Mouse (Mus musculus) heart, embryonic 13.5 days (tissue): Measurements from ENCODE around the gene RPS10-NUDT3. TPM values are rescaled to one million over a fixed set of nuclear protein-coding genes. Genes with fewer than 3 reads are reported as not detected.
A peak's percentile ranks its signal among the peaks of the same experiment; 100 is the strongest.

Experiments
- ATAC-seq: fragments of 200-750 bp; cut with Nextera tagmentation; 2 replicates; pipeline ENCODE4 v1.8.0; 2017; ENCODE audit warnings: moderate TSS enrichment; ENCODE audit not compliant: insufficient number of reproducible peaks, low FRiP score, low TSS enrichment; ENCODE audit errors: extremely low read depth
- H3K27ac ChIP-seq: fragments of 300-500 bp; sonication (generic); replicated peaks from 2 replicates; pipeline ENCODE4 v1.5.1; 2015; ENCODE audit warnings: moderate library complexity, mild to moderate bottlenecking, inconsistent platforms
- H3K27me3 ChIP-seq: fragments of 300-500 bp; sonication (generic); replicated peaks from 2 replicates; pipeline ENCODE4 v1.6.1; 2015; ENCODE audit warnings: mild to moderate bottlenecking, inconsistent platforms
- H3K36me3 ChIP-seq: fragments of 300-500 bp; sonication (generic); 2 replicates; pipeline ENCODE4 v1.6.1; 2015; ENCODE audit warnings: mild to moderate bottlenecking, inconsistent platforms
- H3K4me1 ChIP-seq: fragments of 300-500 bp; sonication (generic); 2 replicates; pipeline ENCODE4 v1.6.1; 2015; ENCODE audit warnings: inconsistent platforms
- H3K4me2 ChIP-seq: fragments of 300-500 bp; sonication (generic); 2 replicates; pipeline ENCODE4 v1.6.1; 2015; ENCODE audit warnings: inconsistent platforms, mild to moderate bottlenecking, moderate library complexity
- H3K4me3 ChIP-seq: fragments of 300-500 bp; sonication (generic); 2 replicates; pipeline ENCODE4 v1.5.1; 2015; ENCODE audit warnings: moderate library complexity, mild to moderate bottlenecking, inconsistent platforms
- H3K9ac ChIP-seq: fragments of 300-500 bp; sonication (generic); 2 replicates; pipeline ENCODE4 v1.6.1; 2015; ENCODE audit warnings: inconsistent platforms, mild to moderate bottlenecking, moderate library complexity
- H3K9me3 ChIP-seq: fragments of 300-500 bp; sonication (generic); 2 replicates; pipeline ENCODE4 v1.6.1; 2016; ENCODE audit warnings: inconsistent platforms
- WGBS: fragments of 180-500 bp; shearing (Covaris S2); methylation state at CpG from one replicate; pipeline ENCODE4 v1.1.7; 2015; ENCODE audit warnings: mixed read lengths; 5-methylcytosine and 5-hydroxymethylcytosine counted together
- polyA plus RNA-seq: library from polyadenylated mRNA; unstranded; fragments of >200 nt; fragmentation: Nextera tagmentation; extraction: Ambion mirVana; gene quantifications from 2 replicates; pipeline ENCODE4 v1.2.1, GENCODE M21; 2015

RPS10-NUDT3 gene
- polyA plus RNA-seq = not detected in 2 replicates

DNA sequence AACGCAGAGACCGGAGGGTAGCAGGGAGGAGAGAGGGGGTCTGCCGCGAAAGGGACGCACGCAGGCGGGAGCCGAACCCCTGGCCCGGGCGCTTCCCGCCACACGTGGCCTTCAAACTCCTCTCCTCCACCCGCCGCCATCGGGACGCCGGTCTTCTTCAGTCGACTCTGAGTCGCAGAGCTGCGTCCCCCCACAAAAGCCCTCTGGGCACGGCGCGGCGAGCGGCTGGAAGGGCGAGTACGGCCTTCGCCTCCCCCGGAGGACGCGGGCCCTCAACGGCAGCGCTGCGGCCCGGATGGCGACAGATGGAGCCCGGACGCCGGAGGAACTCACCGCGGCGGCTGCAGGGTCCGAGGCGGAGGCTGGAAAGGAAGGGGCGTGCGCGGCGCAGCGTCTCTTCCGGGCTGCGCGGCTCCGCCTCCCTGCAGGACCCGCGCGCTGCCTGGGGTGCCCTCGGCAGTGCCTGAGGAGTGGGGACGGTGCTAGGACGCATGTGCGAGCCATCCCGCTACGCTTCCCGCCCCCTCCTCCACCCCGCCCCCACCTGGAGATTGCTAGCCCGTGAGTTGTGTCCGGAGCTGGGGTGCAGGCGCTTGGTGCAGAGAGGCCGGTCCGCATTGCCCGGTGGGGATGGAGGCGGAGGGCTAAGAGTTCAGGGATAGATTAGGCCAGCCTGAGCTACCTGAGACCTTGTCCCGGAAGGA lies at the start of gene RPS10-NUDT3:
RPS10-NUDT3 (minus strand) TSS at position 352 of the 704 bp plus-strand sequence.
- H3K4me1 ChIP-seq = peaks cover 52% of the 10 kb centered on the region
- peak within 1 kb of the TSS; percentile 87 for H3K27ac ChIP-seq
- peak; percentile 93 for ATAC-seq
- H3K4me2 ChIP-seq = peak within 1 kb of the TSS; percentile 93
- peak within 1 kb of the TSS; percentile 98 for H3K9ac ChIP-seq
- WGBS = under 1% methylated on average over 64 of the region's 72 CpGs
- no peaks in the 10 kb centered on the region for H3K27me3 ChIP-seq
- peaks cover 41% of the 10 kb centered on the region for H3K36me3 ChIP-seq
- H3K9me3 ChIP-seq = no peaks in the 10 kb centered on the region
- H3K4me3 ChIP-seq = peak within 1 kb of the TSS; percentile 98

DNA sequence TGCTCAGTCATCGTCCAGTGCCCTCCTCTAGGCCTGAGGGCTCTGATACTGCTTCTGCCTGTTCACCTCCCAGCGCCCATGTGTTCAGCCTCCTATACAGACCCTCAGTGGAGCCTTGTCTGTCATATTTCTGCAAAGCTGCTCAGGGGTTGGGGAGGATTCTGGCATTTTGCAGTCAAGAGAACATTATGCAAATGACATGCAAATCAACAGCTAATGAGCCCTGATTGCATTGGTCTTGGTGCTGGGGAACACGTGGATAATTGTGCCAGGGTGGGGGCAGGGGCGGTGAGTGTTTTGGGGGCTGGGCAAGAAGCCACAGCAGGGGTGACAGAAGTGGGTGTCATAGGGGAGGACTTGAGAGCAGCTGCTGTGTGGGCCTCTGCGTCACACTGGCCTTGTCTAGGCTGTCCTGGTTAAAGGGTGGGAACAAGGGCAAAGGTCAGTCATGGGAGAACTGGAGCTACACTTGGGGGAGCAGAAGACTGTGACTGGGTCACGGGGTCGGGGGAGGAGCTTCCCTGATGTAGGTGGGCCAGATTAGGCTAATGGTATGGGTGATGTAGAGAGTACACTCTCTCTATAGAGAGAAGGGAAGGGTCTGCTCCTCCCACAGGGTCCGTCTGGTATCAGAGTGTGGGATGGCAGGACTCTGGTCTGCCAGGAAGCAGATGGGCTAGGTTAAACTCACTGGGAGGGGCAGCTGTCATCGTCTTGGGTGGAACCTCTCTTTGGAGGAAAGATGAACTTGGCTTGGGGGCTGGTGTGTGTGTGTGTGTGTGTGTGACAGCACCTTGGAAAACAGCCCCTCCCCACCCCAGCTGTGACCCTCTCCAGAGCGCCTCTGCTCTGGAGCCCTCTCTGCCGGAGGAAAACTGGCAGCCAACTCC lies 44.1 kb upstream of the RPS10-NUDT3 start:
- no peak overlapping the region for H3K4me2 ChIP-seq
- 43% methylated on average over 11 of the region's 11 CpGs for WGBS
- no peak for ATAC-seq
- H3K4me1 ChIP-seq = peaks cover 10% of the 10 kb centered on the region; the same call in 1 of the 2 replicates
- H3K36me3 ChIP-seq = no peaks in the 10 kb centered on the region
- no peaks in the 10 kb centered on the region for H3K9me3 ChIP-seq
- H3K9ac ChIP-seq = no peak overlapping the region
- no peak overlapping the region for H3K27ac ChIP-seq
- H3K27me3 ChIP-seq = peaks cover 21% of the 10 kb centered on the region
- H3K4me3 ChIP-seq = no peak overlapping the region

DNA sequence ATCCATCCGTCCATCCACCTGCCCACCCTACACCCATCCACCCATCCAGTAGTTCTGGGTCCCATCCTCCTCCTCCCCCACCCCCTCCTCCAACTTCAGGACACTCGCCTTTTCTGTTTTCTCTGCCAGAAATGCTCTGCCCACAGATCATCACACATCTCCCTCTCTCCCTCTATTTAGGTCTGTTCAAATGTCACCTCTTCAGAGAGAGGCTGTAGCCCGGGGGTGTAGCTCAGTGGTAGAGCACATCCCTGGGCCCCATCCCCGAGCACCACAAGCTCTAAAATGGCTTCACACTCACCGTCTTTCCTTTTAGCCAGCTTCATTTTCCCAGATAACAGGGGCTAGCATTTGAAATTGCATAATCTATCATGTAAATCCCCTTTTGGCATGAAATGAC lies 42.7 kb upstream of the RPS10-NUDT3 start:
- Histone ChIP-seq H3K4me3 (no peak overlapping the region), H3K4me2 (no peak overlapping the region), H3K4me1 (peaks cover 10% of the 10 kb centered on the region; the same call in 1 of the 2 replicates), H3K27ac (no peak overlapping the region), H3K9ac (no peak overlapping the region), H3K36me3 (no peaks in the 10 kb centered on the region), H3K27me3 (peaks cover 7% of the 10 kb centered on the region), H3K9me3 (no peaks in the 10 kb centered on the region)
- WGBS = 78% methylated on average over 5 of the region's 5 CpGs
- no peak for ATAC-seq

DNA sequence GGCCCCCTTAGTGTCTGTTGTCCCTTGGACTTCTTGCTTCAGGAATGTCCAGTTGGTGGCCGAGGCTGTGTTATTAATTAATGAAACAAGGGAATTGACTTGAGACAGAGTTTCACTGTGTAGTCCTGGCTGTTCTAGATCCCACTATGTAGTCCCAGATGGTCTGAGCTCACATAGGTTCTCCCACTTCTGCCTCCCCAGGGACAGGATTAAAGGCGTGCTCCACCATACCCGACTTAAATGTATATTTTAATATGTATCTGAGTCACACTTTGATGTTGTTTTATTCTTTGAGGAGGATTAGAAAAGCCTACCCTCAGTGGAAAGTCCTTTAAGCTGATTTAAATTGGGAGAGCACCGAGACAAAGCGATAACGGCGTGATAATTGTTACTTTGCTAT lies 41.2 kb upstream of the RPS10-NUDT3 start:
- Histone ChIP-seq H3K4me3 (no peak overlapping the region), H3K27me3 (no peaks in the 10 kb centered on the region), H3K9me3 (no peaks in the 10 kb centered on the region), H3K36me3 (no peaks in the 10 kb centered on the region), H3K27ac (no peak overlapping the region), H3K4me1 (peaks cover 10% of the 10 kb centered on the region; the same call in 1 of the 2 replicates), H3K9ac (no peak overlapping the region), H3K4me2 (no peak overlapping the region)
- 38% methylated on average over 7 of the region's 7 CpGs for WGBS
- no peak for ATAC-seq

DNA sequence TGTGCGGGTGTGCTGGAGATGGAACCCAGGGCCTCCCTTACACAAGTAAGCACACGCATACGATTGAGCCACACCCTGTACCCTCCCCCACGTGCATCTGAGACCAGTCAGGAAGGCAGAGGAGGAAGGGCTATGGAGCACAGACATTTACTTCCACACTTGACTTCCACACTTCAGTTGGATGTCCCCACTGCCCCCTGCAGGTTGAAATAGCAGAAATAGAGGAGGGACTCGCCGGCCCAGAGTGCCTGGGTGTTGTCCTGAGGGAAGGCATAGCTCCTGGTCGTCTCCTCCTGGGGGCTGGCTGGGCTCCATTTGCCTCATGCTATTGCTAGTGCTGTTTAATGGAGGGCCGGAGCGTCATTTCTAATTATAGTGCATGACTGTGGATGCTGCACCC lies 40.4 kb upstream of the RPS10-NUDT3 start:
- 49% methylated on average over 9 of the region's 9 CpGs for WGBS
- Histone ChIP-seq H3K36me3 (no peaks in the 10 kb centered on the region), H3K4me2 (no peak overlapping the region), H3K4me3 (no peak overlapping the region), H3K27me3 (no peaks in the 10 kb centered on the region), H3K9ac (no peak overlapping the region), H3K9me3 (no peaks in the 10 kb centered on the region), H3K4me1 (peaks cover 10% of the 10 kb centered on the region; the same call in 1 of the 2 replicates), H3K27ac (no peak overlapping the region)
- no peak for ATAC-seq

DNA sequence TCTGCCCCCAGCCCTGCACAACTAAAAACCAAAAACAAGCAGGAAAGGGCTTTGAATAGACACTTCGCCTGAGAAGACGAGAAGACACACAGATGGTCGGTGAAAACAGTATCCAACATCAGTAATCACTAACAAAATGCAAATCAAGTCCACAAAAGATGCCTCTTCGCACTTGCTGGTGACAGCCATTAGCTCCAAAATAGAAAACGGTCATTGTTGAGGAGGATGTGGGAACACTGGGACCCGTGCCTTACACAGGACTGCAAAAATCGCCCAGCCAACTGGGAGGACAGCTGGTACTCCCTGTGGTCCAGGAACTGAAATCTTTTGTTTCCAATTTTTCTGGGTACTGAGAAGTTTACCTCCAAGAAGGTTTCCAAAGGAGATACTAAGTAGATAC lies 38.9 kb upstream of the RPS10-NUDT3 start:
- WGBS = 82% methylated on average over 7 of the region's 7 CpGs
- no peaks in the 10 kb centered on the region for H3K36me3 ChIP-seq
- no peaks in the 10 kb centered on the region for H3K27me3 ChIP-seq
- H3K4me3 ChIP-seq = no peak overlapping the region
- H3K27ac ChIP-seq = no peak overlapping the region
- H3K9me3 ChIP-seq = no peaks in the 10 kb centered on the region
- H3K4me2 ChIP-seq = no peak overlapping the region
- no peak for ATAC-seq
- no peak overlapping the region for H3K9ac ChIP-seq
- 0 out of 2 replicates have a peak, but pooled peaks cover 4% of the 10 kb centered on the region for H3K4me1 ChIP-seq

DNA sequence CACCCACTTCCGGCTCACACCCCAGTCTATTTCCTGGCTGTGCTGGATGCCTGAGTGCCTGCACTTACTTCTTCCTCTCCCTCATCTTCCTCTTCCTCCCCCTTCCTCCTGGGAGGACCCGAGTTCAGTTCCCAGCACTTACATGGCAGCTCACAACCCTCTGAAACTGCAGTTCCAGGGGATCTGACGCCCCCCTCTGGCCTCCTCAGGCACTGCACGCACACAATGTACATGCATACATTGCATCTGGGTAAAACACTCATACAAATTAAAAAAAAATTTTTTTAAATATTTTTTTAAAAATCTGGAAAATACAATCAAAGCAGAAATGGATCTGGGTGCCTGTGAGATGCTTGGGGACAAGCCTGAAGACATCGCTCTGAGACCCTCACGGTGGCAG lies 36.7 kb upstream of the RPS10-NUDT3 start:
- no peaks in the 10 kb centered on the region for H3K36me3 ChIP-seq
- H3K27me3 ChIP-seq = no peaks in the 10 kb centered on the region
- H3K4me1 ChIP-seq = 0 out of 2 replicates have a peak, but pooled peaks cover 4% of the 10 kb centered on the region
- H3K9me3 ChIP-seq = no peaks in the 10 kb centered on the region
- no peak overlapping the region for H3K9ac ChIP-seq
- no peak overlapping the region for H3K4me3 ChIP-seq
- no peak overlapping the region for H3K27ac ChIP-seq
- H3K4me2 ChIP-seq = no peak overlapping the region
- WGBS = 73% methylated on average over 6 of the region's 6 CpGs
- no peak for ATAC-seq

DNA sequence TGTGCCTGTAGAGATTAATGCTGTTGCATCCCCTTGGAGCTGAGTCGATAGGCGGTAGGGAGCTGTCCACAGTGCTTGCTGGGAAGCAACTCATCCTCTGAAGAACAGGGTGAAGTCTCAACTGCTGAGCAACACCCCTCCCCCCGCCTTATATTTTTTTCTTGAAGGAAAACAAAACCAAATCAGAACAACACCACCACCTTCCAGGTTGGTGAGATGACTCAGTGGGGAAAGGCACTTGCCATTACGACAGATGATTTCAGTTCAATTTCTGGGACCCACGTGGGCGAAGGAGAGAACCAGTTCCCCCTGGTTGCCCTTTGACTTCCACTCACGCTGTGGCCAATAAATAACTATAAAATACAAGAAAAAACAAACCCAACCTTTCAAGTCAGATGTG lies 23.7 kb upstream of the RPS10-NUDT3 start:
- Histone ChIP-seq H3K4me3 (no peak overlapping the region), H3K4me1 (peaks cover 16% of the 10 kb centered on the region), H3K36me3 (no peaks in the 10 kb centered on the region), H3K4me2 (no peak overlapping the region), H3K9ac (no peak overlapping the region), H3K9me3 (no peaks in the 10 kb centered on the region), H3K27me3 (peaks cover 41% of the 10 kb centered on the region), H3K27ac (no peak overlapping the region)
- ATAC-seq = no peak
- WGBS = 63% methylated on average over 7 of the region's 7 CpGs

DNA sequence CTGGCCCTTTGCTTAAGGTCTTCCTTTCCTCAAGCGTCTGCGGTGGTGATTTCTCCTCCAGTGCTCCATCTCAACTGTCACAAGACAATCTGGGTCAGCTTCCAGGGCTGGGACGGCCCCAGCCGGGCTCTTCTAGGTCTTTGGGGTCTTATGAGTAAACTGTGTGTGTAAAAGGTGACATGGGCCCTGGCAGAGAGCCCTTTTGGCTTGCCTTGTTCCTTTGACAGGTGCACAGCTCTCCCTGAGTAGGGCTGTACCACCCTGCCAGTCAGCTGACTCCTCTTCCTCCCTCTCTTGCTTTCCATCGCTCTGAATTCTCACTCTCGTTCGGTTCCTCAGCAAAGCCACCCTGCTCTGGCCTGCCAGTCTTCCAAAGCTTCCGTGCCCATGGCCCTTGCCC lies 22.1 kb upstream of the RPS10-NUDT3 start:
- H3K36me3 ChIP-seq = no peaks in the 10 kb centered on the region
- H3K9ac ChIP-seq = no peak overlapping the region
- H3K4me3 ChIP-seq = no peak overlapping the region
- WGBS = 75% methylated on average over 8 of the region's 8 CpGs
- H3K27ac ChIP-seq = no peak overlapping the region
- H3K9me3 ChIP-seq = no peaks in the 10 kb centered on the region; the same call in 1 of the 2 replicates
- peaks cover 51% of the 10 kb centered on the region for H3K27me3 ChIP-seq
- ATAC-seq = no peak
- H3K4me1 ChIP-seq = peaks cover 16% of the 10 kb centered on the region
- H3K4me2 ChIP-seq = no peak overlapping the region

DNA sequence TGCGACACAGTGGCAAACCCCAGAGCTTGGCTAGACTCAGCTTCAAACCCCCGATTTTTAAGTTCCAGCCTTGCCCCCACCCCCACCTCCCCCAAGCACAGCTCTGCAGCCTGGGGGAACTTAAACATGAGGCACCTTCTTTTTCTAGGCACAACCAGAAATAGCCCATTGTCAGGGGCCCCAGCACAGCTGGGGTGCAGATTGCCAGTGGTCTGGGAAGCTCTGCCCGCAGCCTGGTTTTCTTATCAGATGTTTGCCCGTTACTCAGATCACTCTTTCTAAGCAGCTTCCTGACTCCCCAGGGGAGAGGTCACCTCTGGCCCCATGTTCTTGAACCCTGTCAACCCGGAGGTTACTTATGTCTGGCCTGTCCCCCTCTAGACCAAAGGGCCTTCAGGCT lies 21.4 kb upstream of the RPS10-NUDT3 start:
- no peak for ATAC-seq
- Histone ChIP-seq H3K9ac (peak overlapping the region; percentile 73; the same call in 1 of the 2 replicates), H3K9me3 (no peaks in the 10 kb centered on the region; the same call in 1 of the 2 replicates), H3K4me2 (peak overlapping the region; percentile 88), H3K36me3 (no peaks in the 10 kb centered on the region), H3K27me3 (peaks cover 51% of the 10 kb centered on the region), H3K4me1 (peaks cover 16% of the 10 kb centered on the region), H3K27ac (no peak overlapping the region), H3K4me3 (no peak overlapping the region)
- 5% methylated on average over 5 of the region's 5 CpGs for WGBS

DNA sequence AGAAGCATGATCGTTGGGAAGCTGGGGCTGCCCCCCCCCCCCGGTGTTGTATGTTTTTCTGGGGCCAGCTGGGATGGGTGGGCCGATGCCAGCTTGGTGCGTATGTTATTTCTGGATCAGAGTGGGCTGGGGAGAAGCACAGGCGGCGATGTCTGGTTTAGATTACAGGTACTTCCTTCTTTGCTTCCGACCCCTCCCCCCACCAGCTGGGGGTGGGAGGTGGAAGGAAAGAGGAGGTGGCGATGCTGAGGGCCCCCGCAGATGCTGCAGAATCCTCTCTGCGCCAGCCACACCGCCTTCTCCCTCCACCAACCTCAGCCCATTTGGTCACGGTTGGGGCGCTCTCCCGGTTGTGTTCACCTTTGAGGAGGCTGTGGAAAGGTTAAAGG lies 21.0 kb upstream of the RPS10-NUDT3 start:
- Histone ChIP-seq H3K4me3 (peak overlapping the region; percentile 57), H3K9ac (peak overlapping the region; percentile 73), H3K4me1 (peaks cover 16% of the 10 kb centered on the region), H3K27me3 (peaks cover 52% of the 10 kb centered on the region), H3K9me3 (no peaks in the 10 kb centered on the region; the same call in 1 of the 2 replicates), H3K27ac (no peak overlapping the region), H3K4me2 (peak overlapping the region; percentile 88), H3K36me3 (no peaks in the 10 kb centered on the region)
- ATAC-seq = no peak
- 3% methylated on average over 14 of the region's 14 CpGs for WGBS
